Mouse (Mus musculus): ENCODE results near the gene Alkbh2. TPM values are rescaled to one million over a fixed set of nuclear protein-coding genes. Genes with fewer than 3 reads are reported as not detected.
A peak's percentile ranks its signal among the peaks of the same experiment; 100 is the strongest.

The Alkbh2 gene
- 10.8 and 11.9 TPM in 2 replicates for polyA plus RNA-seq (2015; fragmentation: Nextera tagmentation; extraction: Ambion mirVana)

GRCm38 (mm10) chr5:114127374-114128349, at the start of gene Alkbh2:
Gene Alkbh2 (minus strand): TSS chr5:114128218.
- Histone ChIP-seq H3K4me1 (peaks cover 16% of the 10 kb centered on the region), H3K27me3 (no peaks in the 10 kb centered on the region), H3K36me3 (peaks cover 34% of the 10 kb centered on the region), H3K4me3 (peak within 1 kb of the TSS; percentile 68), H3K27ac (peak within 1 kb of the TSS; percentile 88), H3K9me3 (no peaks in the 10 kb centered on the region), H3K9ac (peak within 1 kb of the TSS; percentile 78), H3K4me2 (replicated peaks) (peak within 1 kb of the TSS; percentile 94)
- ATAC-seq (ENCODE audit: low FRiP score, low read depth): 0 out of 2 replicates have a peak, but pooled peaks have one; percentile 13
- WGBS: under 1% methylated on average over 69 of the region's 69 CpGs

- Histone ChIP-seq H3K27ac (no peak overlapping the region), H3K36me3 (no peaks in the 10 kb centered on the region), H3K9me3 (no peaks in the 10 kb centered on the region; the same call in 1 of the 2 replicates), H3K9ac (peak overlapping the region; percentile 53), H3K27me3 (peaks cover 8% of the 10 kb centered on the region), H3K4me3 (peak overlapping the region; percentile 53), H3K4me2 (replicated peaks) (peak overlapping the region; percentile 80), H3K4me1 (peaks cover 9% of the 10 kb centered on the region)
- ATAC-seq (ENCODE audit: low FRiP score, low read depth): no peak
- 42% methylated on average over 8 of the region's 8 CpGs for WGBS
These were observed 48.8 kb upstream of the Alkbh2 start for GRCm38 (mm10) chr5:114176548-114177400.

- no peak overlapping the region for H3K27ac ChIP-seq
- WGBS: 0% methylated on average over 26 of the region's 26 CpGs
- peak overlapping the region; percentile 80 for H3K4me2 ChIP-seq (replicated peaks)
- H3K9ac ChIP-seq: peak overlapping the region; percentile 53
- H3K36me3 ChIP-seq: no peaks in the 10 kb centered on the region
- H3K27me3 ChIP-seq: peaks cover 8% of the 10 kb centered on the region
- H3K9me3 ChIP-seq: no peaks in the 10 kb centered on the region; the same call in 1 of the 2 replicates
- H3K4me1 ChIP-seq: peaks cover 9% of the 10 kb centered on the region
- peak overlapping the region; percentile 53 for H3K4me3 ChIP-seq
- ATAC-seq (ENCODE audit: low FRiP score, low read depth): peak; percentile 96
These were observed 47.7 kb upstream of the Alkbh2 start for GRCm38 (mm10) chr5:114175596-114176171.

- Histone ChIP-seq H3K4me1 (peaks cover 9% of the 10 kb centered on the region), H3K27me3 (peaks cover 8% of the 10 kb centered on the region), H3K4me2 (replicated peaks) (peak overlapping the region; percentile 44), H3K36me3 (no peaks in the 10 kb centered on the region), H3K27ac (no peak overlapping the region), H3K4me3 (no peak overlapping the region; the same call in 1 of the 2 replicates), H3K9me3 (no peaks in the 10 kb centered on the region; the same call in 1 of the 2 replicates), H3K9ac (no peak overlapping the region)
- no peak for ATAC-seq (ENCODE audit: low FRiP score, low read depth)
- WGBS: 13% methylated on average over 16 of the region's 16 CpGs
These were observed 46.6 kb upstream of the Alkbh2 start for GRCm38 (mm10) chr5:114174639-114175038.

GRCm38 (mm10) chr5:114173877-114174581, 46.0 kb upstream of the Alkbh2 start:
- no peak overlapping the region for H3K9ac ChIP-seq
- peak overlapping the region; percentile 44 for H3K4me2 ChIP-seq (replicated peaks)
- 30% methylated on average over 16 of the region's 16 CpGs for WGBS

GRCm38 (mm10) chr5:114173458-114173857, 45.4 kb upstream of the Alkbh2 start:
- H3K9me3 ChIP-seq: no peaks in the 10 kb centered on the region; the same call in 1 of the 2 replicates
- H3K9ac ChIP-seq: no peak overlapping the region
- 71% methylated on average over 7 of the region's 7 CpGs for WGBS
- H3K4me2 ChIP-seq (replicated peaks): no peak overlapping the region
- peaks cover 9% of the 10 kb centered on the region for H3K4me1 ChIP-seq
- ATAC-seq (ENCODE audit: low FRiP score, low read depth): no peak
- no peaks in the 10 kb centered on the region for H3K36me3 ChIP-seq
- H3K27me3 ChIP-seq: peaks cover 8% of the 10 kb centered on the region
- no peak overlapping the region for H3K4me3 ChIP-seq
- no peak overlapping the region for H3K27ac ChIP-seq

More at GRCm38 (mm10) chr5:114173877-114174581, 46.0 kb upstream of the Alkbh2 start:
- Histone ChIP-seq H3K27ac (no peak overlapping the region), H3K4me1 (peaks cover 9% of the 10 kb centered on the region), H3K4me3 (no peak overlapping the region), H3K9me3 (no peaks in the 10 kb centered on the region; the same call in 1 of the 2 replicates), H3K27me3 (peaks cover 8% of the 10 kb centered on the region), H3K36me3 (no peaks in the 10 kb centered on the region)
- no peak for ATAC-seq (ENCODE audit: low FRiP score, low read depth)

GRCm38 (mm10) chr5:114172936-114173335, 44.9 kb upstream of the Alkbh2 start:
- H3K4me1 ChIP-seq: peaks cover 9% of the 10 kb centered on the region
- H3K4me3 ChIP-seq: no peak overlapping the region
- 83% methylated on average over 3 of the region's 3 CpGs for WGBS
- no peak for ATAC-seq (ENCODE audit: low FRiP score, low read depth)
- H3K27ac ChIP-seq: no peak overlapping the region
- peaks cover 8% of the 10 kb centered on the region for H3K27me3 ChIP-seq
- H3K9ac ChIP-seq: no peak overlapping the region
- H3K4me2 ChIP-seq (replicated peaks): no peak overlapping the region
- H3K9me3 ChIP-seq: no peaks in the 10 kb centered on the region; the same call in 1 of the 2 replicates
- H3K36me3 ChIP-seq: no peaks in the 10 kb centered on the region

GRCm38 (mm10) chr5:114170345-114170744, 42.3 kb upstream of the Alkbh2 start:
- H3K9me3 ChIP-seq: no peaks in the 10 kb centered on the region
- H3K4me2 ChIP-seq (replicated peaks): no peak overlapping the region
- peaks cover 8% of the 10 kb centered on the region for H3K27me3 ChIP-seq
- H3K36me3 ChIP-seq: no peaks in the 10 kb centered on the region
- no peak for ATAC-seq (ENCODE audit: low FRiP score, low read depth)
- no peak overlapping the region for H3K9ac ChIP-seq
- 82% methylated on average over 7 of the region's 7 CpGs for WGBS
- H3K4me1 ChIP-seq: peaks cover 4% of the 10 kb centered on the region; the same call in 1 of the 2 replicates
- H3K27ac ChIP-seq: no peak overlapping the region
- no peak overlapping the region for H3K4me3 ChIP-seq

- Histone ChIP-seq H3K4me1 (no peaks in the 10 kb centered on the region), H3K36me3 (no peaks in the 10 kb centered on the region), H3K9me3 (no peaks in the 10 kb centered on the region), H3K4me2 (replicated peaks) (no peak overlapping the region), H3K9ac (no peak overlapping the region), H3K27me3 (no peaks in the 10 kb centered on the region), H3K4me3 (no peak overlapping the region), H3K27ac (no peak overlapping the region)
- ATAC-seq (ENCODE audit: low FRiP score, low read depth): no peak
- 74% methylated on average over 6 of the region's 6 CpGs for WGBS
These were observed 35.2 kb upstream of the Alkbh2 start for GRCm38 (mm10) chr5:114163117-114163696.

- no peak for ATAC-seq (ENCODE audit: low FRiP score, low read depth)
- Histone ChIP-seq H3K9ac (no peak overlapping the region), H3K4me1 (no peaks in the 10 kb centered on the region), H3K4me3 (no peak overlapping the region), H3K36me3 (no peaks in the 10 kb centered on the region), H3K27me3 (no peaks in the 10 kb centered on the region), H3K9me3 (no peaks in the 10 kb centered on the region), H3K4me2 (replicated peaks) (no peak overlapping the region), H3K27ac (no peak overlapping the region)
- 51% methylated on average over 12 of the region's 12 CpGs for WGBS
These were observed 34.2 kb upstream of the Alkbh2 start for GRCm38 (mm10) chr5:114162106-114162815.

All from limb, embryonic 13.5 days (tissue).